Mouse (Mus musculus) neural tube, embryonic 14.5 days (tissue): ENCODE measurements around the gene Gm7029. TPM values are rescaled to one million over a fixed set of nuclear protein-coding genes. Genes with fewer than 3 reads are reported as not detected.
"Not testable (repeated sequence)": the region's sequence is repeated elsewhere in the genome, so short reads cannot be mapped to it uniquely, and the experiment has no call there.

Experiments used
- ATAC-seq: fragments of 200-750 bp; cut with Nextera tagmentation; 2 replicates; pipeline ENCODE4 v1.8.0; 2017; ENCODE audit warnings: low read depth, mild to moderate bottlenecking, moderate TSS enrichment, moderate library complexity
- H3K27ac ChIP-seq: fragments of 300-500 bp; sonication (generic); 2 replicates; pipeline ENCODE4 v1.5.1; 2014; ENCODE audit warnings: low read depth, mild to moderate bottlenecking, control low read depth, low read length, moderate library complexity, mixed read lengths
- H3K27me3 ChIP-seq: fragments of 300-500 bp; sonication (generic); 2 replicates; pipeline ENCODE4 v1.6.1; 2014; ENCODE audit warnings: low read length; ENCODE audit not compliant: control insufficient read depth, insufficient read depth
- H3K36me3 ChIP-seq: fragments of 300-500 bp; sonication (generic); 2 replicates; pipeline ENCODE4 v1.6.1; 2014; ENCODE audit warnings: low read length, mixed read lengths; ENCODE audit not compliant: control insufficient read depth, insufficient read depth
- H3K4me1 ChIP-seq: fragments of 300-500 bp; sonication (generic); 2 replicates; pipeline ENCODE4 v1.6.1; 2014; ENCODE audit warnings: low read length; ENCODE audit not compliant: control insufficient read depth, insufficient read depth
- H3K4me2 ChIP-seq: fragments of 300-500 bp; sonication (generic); 2 replicates; pipeline ENCODE4 v1.6.1; 2014; ENCODE audit warnings: mild to moderate bottlenecking, low read depth, low read length, control low read depth
- H3K4me3 ChIP-seq: fragments of 300-500 bp; sonication (generic); 2 replicates; pipeline ENCODE4 v1.5.1; 2014; ENCODE audit warnings: low read depth, low read length, control low read depth, mixed read lengths
- H3K9ac ChIP-seq: fragments of 300-500 bp; sonication (generic); replicated peaks from 2 replicates; pipeline ENCODE4 v1.6.1; 2014; ENCODE audit warnings: low read depth, mild to moderate bottlenecking, control low read depth, low read length, mixed read lengths
- H3K9me3 ChIP-seq: fragments of 300-500 bp; sonication (generic); 2 replicates; pipeline ENCODE4 v1.6.1; 2016; ENCODE audit warnings: low read length; ENCODE audit not compliant: control insufficient read depth
- WGBS: fragments of 180-500 bp; shearing (Covaris S2); extraction: QIAGEN DNeasy Blood & Tissue Kit; methylation state at CpG from one replicate; pipeline ENCODE4 v1.1.7; 2014; 5-methylcytosine and 5-hydroxymethylcytosine counted together
- polyA plus RNA-seq: library from polyadenylated mRNA; unstranded; fragments of >200 nt; fragmentation: Nextera tagmentation; extraction: Ambion mirVana; gene quantifications from 2 replicates; pipeline ENCODE4 v1.2.1, GENCODE M21; 2014

Gm7029 gene
- polyA plus RNA-seq, 1 experiment from 2014 or later, result not detected

DNA sequence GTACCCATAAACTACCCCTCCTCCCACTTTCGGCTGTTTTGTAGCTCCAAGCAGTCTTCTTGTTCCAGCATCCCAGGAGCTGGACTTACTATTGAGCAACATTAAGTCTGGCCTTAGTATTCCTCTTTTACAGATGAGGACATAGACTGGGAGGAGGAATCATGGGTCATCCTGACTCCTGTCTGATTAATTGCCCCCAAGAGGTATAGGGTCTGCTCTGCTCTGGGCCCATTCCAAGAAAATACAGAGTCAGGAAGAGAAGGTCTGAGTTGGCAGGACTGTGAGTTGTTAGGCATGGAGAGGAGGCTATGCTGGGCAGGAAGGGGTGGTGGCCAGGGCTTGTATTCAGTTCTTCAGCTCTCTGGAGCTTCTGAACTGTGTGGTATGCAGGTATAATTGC is 29.4 kb upstream of the Gm7029 start:
- peaks cover 13% of the 10 kb centered on the region for H3K4me1 ChIP-seq
- WGBS, result 46% methylated on average over 1 of the region's 1 CpGs
- H3K4me2 ChIP-seq, result peak overlapping the region; percentile 87
- H3K27ac ChIP-seq, result no peak overlapping the region
- peak overlapping the region; percentile 25; the same call in 1 of the 2 replicates for H3K9ac ChIP-seq
- peaks cover 14% of the 10 kb centered on the region for H3K36me3 ChIP-seq
- ATAC-seq, result no peak
- no peaks in the 10 kb centered on the region for H3K27me3 ChIP-seq
- H3K9me3 ChIP-seq, result no peaks in the 10 kb centered on the region
- H3K4me3 ChIP-seq, result 0 out of 2 replicates have a peak overlapping the region, but pooled peaks have one; percentile 61

GRCm38 (mm10) chr17:33848139-33848538 is 25.5 kb upstream of the Gm7029 start:
- 92% methylated on average over 8 of the region's 8 CpGs for WGBS
- no peak overlapping the region for H3K4me3 ChIP-seq
- H3K9ac ChIP-seq, result no peak overlapping the region
- no peaks in the 10 kb centered on the region for H3K27me3 ChIP-seq
- peaks cover 13% of the 10 kb centered on the region for H3K4me1 ChIP-seq
- no peak for ATAC-seq
- no peak overlapping the region for H3K4me2 ChIP-seq
- H3K27ac ChIP-seq, result no peak overlapping the region
- no peaks in the 10 kb centered on the region for H3K9me3 ChIP-seq
- peaks cover 9% of the 10 kb centered on the region for H3K36me3 ChIP-seq

- no peak overlapping the region for H3K9ac ChIP-seq
- H3K27me3 ChIP-seq, result no peaks in the 10 kb centered on the region
- ATAC-seq, result no peak
- no peak overlapping the region for H3K27ac ChIP-seq
- no peaks in the 10 kb centered on the region for H3K9me3 ChIP-seq
- WGBS, result 67% methylated on average over 1 of the region's 1 CpGs
- H3K36me3 ChIP-seq, result peaks cover 9% of the 10 kb centered on the region
- H3K4me1 ChIP-seq, result no peaks in the 10 kb centered on the region
- H3K4me3 ChIP-seq, result no peak overlapping the region
- no peak overlapping the region for H3K4me2 ChIP-seq
These were observed 22.3 kb upstream of the Gm7029 start for GRCm38 (mm10) chr17:33851331-33851730.

DNA sequence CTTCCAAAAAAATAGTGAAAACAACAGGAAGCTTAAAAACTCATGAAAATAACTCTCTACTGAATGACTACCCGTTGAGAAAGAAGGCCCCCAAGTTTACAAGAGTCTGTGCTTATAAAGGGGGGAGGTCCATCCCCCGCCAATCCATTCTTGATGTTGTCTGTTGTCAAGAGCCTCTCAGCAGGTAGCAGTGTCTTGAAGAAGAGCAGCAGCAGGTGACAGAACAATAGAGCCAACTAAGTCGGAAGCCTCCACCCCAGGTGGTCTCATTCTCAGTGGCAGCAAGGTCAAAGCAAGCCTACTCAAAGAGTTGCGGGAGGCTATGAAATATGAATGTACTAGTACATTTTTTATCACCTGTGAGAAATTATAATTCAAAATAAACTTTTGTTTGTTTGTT is 15.8 kb upstream of the Gm7029 start:
- no peaks in the 10 kb centered on the region for H3K36me3 ChIP-seq
- no peak overlapping the region for H3K4me2 ChIP-seq
- no peak overlapping the region for H3K27ac ChIP-seq
- H3K4me3 ChIP-seq, result no peak overlapping the region
- no peaks in the 10 kb centered on the region for H3K9me3 ChIP-seq
- WGBS, result 55% methylated on average over 4 of the region's 4 CpGs
- H3K27me3 ChIP-seq, result no peaks in the 10 kb centered on the region
- no peaks in the 10 kb centered on the region for H3K4me1 ChIP-seq
- ATAC-seq, result no peak
- H3K9ac ChIP-seq, result no peak overlapping the region

GRCm38 (mm10) chr17:33865330-33866030 is 8.2 kb upstream of the Gm7029 start:
- H3K4me2 ChIP-seq, result no peak overlapping the region
- H3K27me3 ChIP-seq, result no peaks in the 10 kb centered on the region
- H3K36me3 ChIP-seq, result no peaks in the 10 kb centered on the region
- H3K9me3 ChIP-seq, result no peaks in the 10 kb centered on the region
- H3K9ac ChIP-seq, result no peak overlapping the region
- no peak for ATAC-seq
- H3K27ac ChIP-seq, result no peak overlapping the region
- 47% methylated on average over 9 of the region's 9 CpGs for WGBS
- H3K4me3 ChIP-seq, result no peak overlapping the region
- no peaks in the 10 kb centered on the region for H3K4me1 ChIP-seq

DNA sequence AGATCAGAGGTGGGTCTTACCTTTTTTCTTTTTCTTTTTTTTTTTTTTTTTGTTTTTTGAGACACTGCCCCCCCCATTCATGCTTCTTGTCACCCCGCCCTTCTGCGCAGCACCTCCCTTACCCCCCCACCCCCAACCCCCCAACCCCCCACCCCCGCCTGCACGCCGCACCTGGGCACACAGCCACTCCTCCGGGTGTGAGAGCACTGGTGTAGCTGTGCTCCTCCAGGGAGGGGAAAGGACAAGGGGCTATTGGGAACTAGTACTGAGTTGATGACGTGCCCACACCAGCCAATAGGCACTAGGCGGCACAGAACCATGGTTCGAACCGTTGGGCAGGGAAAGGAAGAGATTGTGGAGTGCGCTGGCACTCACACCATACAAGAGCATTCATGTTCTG is 774 bp downstream of the Gm7029 start:
- no peaks in the 10 kb centered on the region for H3K9me3 ChIP-seq
- ATAC-seq, result no peak
- WGBS, result 90% methylated on average over 11 of the region's 11 CpGs

GRCm38 (mm10) chr17:33875797-33876196 is 2.2 kb downstream of the Gm7029 start:
- not testable (repeated sequence) for H3K27ac ChIP-seq, ATAC-seq, H3K36me3 ChIP-seq, H3K9me3 ChIP-seq, H3K9ac ChIP-seq, H3K4me3 ChIP-seq, H3K27me3 ChIP-seq, H3K4me2 ChIP-seq, H3K4me1 ChIP-seq
- WGBS, result 87% methylated on average over 5 of the region's 5 CpGs

More for the DNA sequence above, 774 bp downstream of the Gm7029 start:
- Histone ChIP-seq H3K4me3 (no peak overlapping the region), H3K27me3 (no peaks in the 10 kb centered on the region), H3K36me3 (no peaks in the 10 kb centered on the region), H3K27ac (no peak overlapping the region), H3K4me1 (no peaks in the 10 kb centered on the region), H3K9ac (no peak overlapping the region), H3K4me2 (no peak overlapping the region)

- not testable (repeated sequence) for H3K9me3 ChIP-seq, H3K4me3 ChIP-seq, H3K4me2 ChIP-seq, H3K27ac ChIP-seq, H3K4me1 ChIP-seq, H3K27me3 ChIP-seq, H3K9ac ChIP-seq, ATAC-seq, H3K36me3 ChIP-seq
- WGBS, result 98% methylated on average over 10 of the region's 11 CpGs
These were observed 10.7 kb downstream of the Gm7029 start for GRCm38 (mm10) chr17:33884320-33884719.

DNA sequence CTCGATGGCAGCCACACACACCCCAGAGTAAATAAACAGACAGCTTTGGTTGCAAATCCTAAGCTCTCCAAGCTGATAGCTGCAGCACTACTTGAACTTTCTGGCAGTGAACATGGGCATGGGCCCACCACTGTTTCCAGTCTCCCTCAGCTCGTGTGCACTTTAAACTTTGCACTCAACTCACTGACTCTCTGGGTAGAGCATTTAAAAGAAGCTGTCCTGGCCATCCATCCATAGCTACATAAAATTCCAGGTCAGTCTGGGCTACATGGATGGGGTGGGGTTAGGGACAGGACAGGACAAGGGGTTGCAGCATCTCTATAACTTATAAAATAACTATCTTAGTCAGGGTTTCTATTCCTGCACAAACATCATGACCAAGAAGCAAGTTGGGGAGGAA is 14.2 kb downstream of the Gm7029 start:
- not testable (repeated sequence) for H3K4me3 ChIP-seq, H3K9me3 ChIP-seq, H3K4me1 ChIP-seq, H3K36me3 ChIP-seq, H3K27ac ChIP-seq, H3K4me2 ChIP-seq, H3K9ac ChIP-seq, H3K27me3 ChIP-seq, ATAC-seq
- WGBS, result 76% methylated on average over 2 of the region's 2 CpGs
